Mouse (Mus musculus): ENCODE data around the gene Mrps24.

Gene Mrps24

GRCm38 (mm10) chr11:5703341-5703740 is 12.1 kb downstream of the Mrps24 start:
- DNase-seq = no peak

- no peak for DNase-seq
Measured at GRCm38 (mm10) chr11:5702957-5703332, 12.5 kb downstream of the Mrps24 start.

GRCm38 (mm10) chr11:5702271-5702956 is 13.1 kb downstream of the Mrps24 start:
- no peak for DNase-seq

- DNase-seq = no peak
Measured at GRCm38 (mm10) chr11:5701821-5702220, 13.7 kb downstream of the Mrps24 start.

- no peak for DNase-seq
Measured at GRCm38 (mm10) chr11:5701300-5701699, 14.2 kb downstream of the Mrps24 start.

GRCm38 (mm10) chr11:5700808-5701207 is 14.7 kb downstream of the Mrps24 start:
- no peak for DNase-seq

- peak in 1 of 2 experiments; percentile 17 for DNase-seq
Measured at GRCm38 (mm10) chr11:5691775-5692174, 23.7 kb downstream of the Mrps24 start.

GRCm38 (mm10) chr11:5684283-5684682 is 31.2 kb downstream of the Mrps24 start:
- no peak for DNase-seq

GRCm38 (mm10) chr11:5682541-5682940 is 32.9 kb downstream of the Mrps24 start:
- DNase-seq = no peak
